Mouse (Mus musculus) midbrain, embryonic 10.5 days (tissue): ENCODE results near the gene Vmn2r99. TPM values are rescaled to one million over a fixed set of nuclear protein-coding genes. Genes with fewer than 3 reads are reported as not detected.

Experiments used
- DNase-seq: peaks from one replicate; pipeline ENCODE4 v3.0.0-alpha.2; 2017; ENCODE audit warnings: low spot score
- H3K27ac ChIP-seq: fragments of 300-500 bp; sonication (generic); replicated peaks from 2 replicates; pipeline ENCODE4 v1.5.1; 2016; ENCODE audit warnings: mild to moderate bottlenecking
- H3K27me3 ChIP-seq: fragments of 300-500 bp; sonication (generic); 2 replicates; pipeline ENCODE4 v1.6.1; 2016; ENCODE audit warnings: low read depth, mild to moderate bottlenecking; ENCODE audit not compliant: poor library complexity, severe bottlenecking
- H3K36me3 ChIP-seq: fragments of 300-500 bp; sonication (generic); 2 replicates; pipeline ENCODE4 v1.6.1; 2016; ENCODE audit warnings: mild to moderate bottlenecking, moderate library complexity
- H3K4me1 ChIP-seq: fragments of 300-500 bp; sonication (generic); 2 replicates; pipeline ENCODE4 v1.6.1; 2016
- H3K4me3 ChIP-seq: fragments of 300-500 bp; sonication (generic); 2 replicates; pipeline ENCODE4 v1.5.1; 2016; ENCODE audit warnings: mild to moderate bottlenecking, moderate library complexity
- H3K9me3 ChIP-seq: fragments of 300-500 bp; sonication (generic); replicated peaks from 2 replicates; pipeline ENCODE4 v1.6.1; 2016; ENCODE audit warnings: mild to moderate bottlenecking
- WGBS: fragments of 180-500 bp; shearing (Covaris S2); methylation state at CpG from one replicate; pipeline ENCODE4 v1.1.7; 2016; 5-methylcytosine and 5-hydroxymethylcytosine counted together
- polyA plus RNA-seq: library from polyadenylated mRNA; unstranded; fragments of >200 nt; fragmentation: Nextera tagmentation; extraction: Ambion mirVana; gene quantifications from 2 replicates; pipeline ENCODE4 v1.2.1, GENCODE M21; 2016

Vmn2r99 gene
- not detected in 2 replicates for polyA plus RNA-seq

- Histone ChIP-seq H3K4me1 (no peaks in the 10 kb centered on the region), H3K27ac (no peak within 1 kb of the TSS), H3K27me3 (no peaks in the 10 kb centered on the region), H3K36me3 (no peaks in the 10 kb centered on the region), H3K9me3 (peaks cover 26% of the 10 kb centered on the region; the same call in 1 of the 2 replicates), H3K4me3 (no peak within 1 kb of the TSS)
- DNase-seq: no peak
Measured at GRCm38 (mm10) chr17:19361649-19362048, at the start of gene Vmn2r99. TSS of gene Vmn2r99 (plus strand) at chr17:19361949.

GRCm38 (mm10) chr17:19437623-19438022 lies 75.9 kb downstream of the Vmn2r99 start:
- Histone ChIP-seq H3K4me3 (no peak overlapping the region), H3K4me1 (no peaks in the 10 kb centered on the region), H3K27ac (no peak overlapping the region), H3K9me3 (peaks cover 68% of the 10 kb centered on the region), H3K36me3 (no peaks in the 10 kb centered on the region), H3K27me3 (no peaks in the 10 kb centered on the region)
- WGBS: 95% methylated on average over 3 of the region's 3 CpGs
- DNase-seq: no peak

- 94% methylated on average over 1 of the region's 1 CpGs for WGBS
- Histone ChIP-seq H3K27ac (no peak overlapping the region), H3K36me3 (no peaks in the 10 kb centered on the region), H3K9me3 (peaks cover 63% of the 10 kb centered on the region), H3K4me3 (no peak overlapping the region), H3K27me3 (no peaks in the 10 kb centered on the region), H3K4me1 (no peaks in the 10 kb centered on the region)
- DNase-seq: no peak
Measured at GRCm38 (mm10) chr17:19444932-19445331, 83.2 kb downstream of the Vmn2r99 start.

Other genes starting within 250 kb of the Vmn2r99 start
- gene Vmn2r100, start 142.8 kb downstream of the Vmn2r99 start, polyA plus RNA-seq: not detected in 2 replicates
- gene Vmn2r101, start 215.3 kb downstream of the Vmn2r99 start, polyA plus RNA-seq: not detected in 2 replicates